Mouse (Mus musculus) CD4-positive, CD25-positive, alpha-beta regulatory T cell, adult 2 months (primary cell): ENCODE measurements at regions not wholly inside any gene's neighbourhood (a gene's known extent, or its start where the extent isn't known, plus 50 kb on each side); places are given as distances from the start of the nearest gene placed in this dataset.

Experiments used
- DNase-seq: peaks from one replicate; pipeline ENCODE4 v3.0.0-alpha.2; 2012; ENCODE audit warnings: low read depth, low spot score

DNA sequence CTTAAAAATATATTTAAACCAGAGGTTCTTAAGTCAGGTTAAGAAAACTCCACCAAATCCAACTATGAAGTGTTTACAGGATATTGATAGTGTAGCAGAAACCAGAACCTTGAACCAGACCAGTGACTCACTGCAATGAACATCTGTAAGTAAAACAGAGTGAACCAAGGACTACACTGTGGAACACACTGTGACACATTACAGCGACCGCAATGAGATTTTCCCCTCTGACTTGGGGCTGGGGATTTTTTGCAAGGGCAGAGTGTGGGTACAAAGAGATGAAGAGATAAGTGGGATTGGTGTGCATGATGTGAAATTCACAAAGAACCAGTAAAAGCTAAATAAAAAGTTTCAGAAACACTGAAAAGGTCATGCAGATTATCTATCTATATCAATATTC lies 73.0 kb upstream of the Nrn1 start:
- DNase-seq = peak; percentile 89

DNA sequence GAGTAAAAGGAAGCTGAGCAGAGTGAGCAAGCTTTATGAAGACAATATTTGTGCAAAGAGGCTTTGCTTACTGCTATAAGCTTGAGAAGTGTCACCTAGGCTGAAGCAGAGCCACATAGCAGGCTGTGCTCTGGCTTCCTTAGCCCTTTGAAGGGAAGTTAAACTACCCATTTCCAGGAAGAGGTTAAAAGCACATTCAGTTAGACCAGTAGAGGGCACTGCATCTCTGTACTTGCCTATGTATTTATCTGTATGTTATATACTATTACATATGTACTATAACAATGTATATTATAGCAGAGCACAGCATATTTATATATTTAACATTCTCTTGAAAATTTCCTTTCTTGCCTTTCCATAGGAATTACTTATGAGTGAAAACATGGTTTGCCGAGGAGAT lies 54.4 kb upstream of the Nrn1 start:
- peak; percentile 81 for DNase-seq
